Mouse (Mus musculus): ENCODE measurements at regions not wholly inside any gene's neighbourhood (a gene's known extent, or its start where the extent isn't known, plus 50 kb on each side); places are given as distances from the start of the nearest gene placed in this dataset.

GRCm38 (mm10) chr13:59892340-59892739 is 69.4 kb upstream of the Tut7 start:
- TF ChIP-seq CTCF (IDR thresholded peaks at IDR 0.05; ENCODE audit: low read depth, low read length) = no peak
- TF ChIP-seq POLR2A (IDR thresholded peaks at IDR 0.05; ENCODE audit: borderline replicate concordance, low read depth, low read length) = no peak
